Mouse (Mus musculus) stomach, embryonic 16.5 days (tissue): ENCODE measurements around the gene Igdcc4. TPM values are rescaled to one million over a fixed set of nuclear protein-coding genes. Genes with fewer than 3 reads are reported as not detected.

ENCODE experiments used
- ATAC-seq: fragments of 200-750 bp; cut with Nextera tagmentation; 2 replicates; pipeline ENCODE4 v1.8.0; 2017; ENCODE audit warnings: moderate number of reproducible peaks, moderate TSS enrichment; ENCODE audit not compliant: insufficient read depth, low FRiP score
- H3K27ac ChIP-seq: fragments of 300-500 bp; sonication (generic); 2 replicates; pipeline ENCODE4 v1.5.1; 2014; ENCODE audit warnings: low read length
- H3K27me3 ChIP-seq: fragments of 300-500 bp; sonication (generic); 2 replicates; pipeline ENCODE4 v1.6.1; 2014; ENCODE audit warnings: low read length, control low read depth, mixed read lengths; ENCODE audit not compliant: control insufficient read depth, insufficient read depth
- H3K36me3 ChIP-seq: fragments of 300-500 bp; sonication (generic); 2 replicates; pipeline ENCODE4 v1.6.1; 2014; ENCODE audit warnings: low read length; ENCODE audit not compliant: control insufficient read depth, insufficient read depth
- H3K4me1 ChIP-seq: fragments of 300-500 bp; sonication (generic); 2 replicates; pipeline ENCODE4 v1.6.1; 2014; ENCODE audit warnings: low read length, control low read depth, mixed read lengths; ENCODE audit not compliant: control insufficient read depth, insufficient read depth
- H3K4me2 ChIP-seq: fragments of 300-500 bp; sonication (generic); 2 replicates; pipeline ENCODE4 v1.6.1; 2014; ENCODE audit warnings: low read depth, low read length, mixed read lengths
- H3K4me3 ChIP-seq: fragments of 300-500 bp; sonication (generic); replicated peaks from 2 replicates; pipeline ENCODE4 v1.5.1; 2014; ENCODE audit warnings: mild to moderate bottlenecking, low read length
- H3K9ac ChIP-seq: fragments of 300-500 bp; sonication (generic); 2 replicates; pipeline ENCODE4 v1.6.1; 2014; ENCODE audit warnings: low read length
- H3K9me3 ChIP-seq: fragments of 300-500 bp; sonication (generic); replicated peaks from 2 replicates; pipeline ENCODE4 v1.6.1; 2016; ENCODE audit warnings: low read length, control low read depth; ENCODE audit not compliant: control insufficient read depth
- WGBS: fragments of 180-500 bp; shearing (Covaris S2); extraction: QIAGEN DNeasy Blood & Tissue Kit; methylation state at CpG from one replicate; pipeline ENCODE4 v1.1.7; 2014; 5-methylcytosine and 5-hydroxymethylcytosine counted together
- polyA plus RNA-seq: library from polyadenylated mRNA; unstranded; fragments of >200 nt; fragmentation: Nextera tagmentation; extraction: Ambion mirVana; gene quantifications from 2 replicates; pipeline ENCODE4 v1.2.1, GENCODE M21; 2015

The Igdcc4 gene
- polyA plus RNA-seq, 1 experiment from 2014 or later, result 25.6 TPM

GRCm38 (mm10) chr9:65175939-65176871, 74.9 kb downstream of the Igdcc4 start:
- 43% methylated on average over 9 of the region's 9 CpGs for WGBS
- peaks cover 38% of the 10 kb centered on the region for H3K4me1 ChIP-seq

GRCm38 (mm10) chr9:65177497-65177896, 76.2 kb downstream of the Igdcc4 start:
- Histone ChIP-seq H3K4me3 (no peak overlapping the region), H3K9ac (no peak overlapping the region), H3K27me3 (no peaks in the 10 kb centered on the region), H3K4me1 (peaks cover 38% of the 10 kb centered on the region), H3K4me2 (no peak overlapping the region), H3K27ac (no peak overlapping the region), H3K36me3 (no peaks in the 10 kb centered on the region), H3K9me3 (no peaks in the 10 kb centered on the region)
- WGBS, result 81% methylated on average over 3 of the region's 3 CpGs
- no peak for ATAC-seq

More at GRCm38 (mm10) chr9:65175939-65176871, 74.9 kb downstream of the Igdcc4 start:
- no peaks in the 10 kb centered on the region for H3K27me3 ChIP-seq
- no peak overlapping the region for H3K4me2 ChIP-seq
- no peaks in the 10 kb centered on the region for H3K36me3 ChIP-seq
- no peak overlapping the region for H3K9ac ChIP-seq
- no peak overlapping the region for H3K4me3 ChIP-seq
- H3K27ac ChIP-seq, result no peak overlapping the region
- ATAC-seq, result no peak
- H3K9me3 ChIP-seq, result no peaks in the 10 kb centered on the region

- Histone ChIP-seq H3K4me3 (no peak overlapping the region), H3K4me1 (peaks cover 38% of the 10 kb centered on the region), H3K36me3 (no peaks in the 10 kb centered on the region), H3K4me2 (no peak overlapping the region), H3K9me3 (no peaks in the 10 kb centered on the region), H3K9ac (no peak overlapping the region), H3K27me3 (no peaks in the 10 kb centered on the region), H3K27ac (no peak overlapping the region)
- ATAC-seq, result no peak
- WGBS, result 69% methylated on average over 10 of the region's 10 CpGs
These were observed 76.6 kb downstream of the Igdcc4 start for GRCm38 (mm10) chr9:65177912-65178311.

DNA sequence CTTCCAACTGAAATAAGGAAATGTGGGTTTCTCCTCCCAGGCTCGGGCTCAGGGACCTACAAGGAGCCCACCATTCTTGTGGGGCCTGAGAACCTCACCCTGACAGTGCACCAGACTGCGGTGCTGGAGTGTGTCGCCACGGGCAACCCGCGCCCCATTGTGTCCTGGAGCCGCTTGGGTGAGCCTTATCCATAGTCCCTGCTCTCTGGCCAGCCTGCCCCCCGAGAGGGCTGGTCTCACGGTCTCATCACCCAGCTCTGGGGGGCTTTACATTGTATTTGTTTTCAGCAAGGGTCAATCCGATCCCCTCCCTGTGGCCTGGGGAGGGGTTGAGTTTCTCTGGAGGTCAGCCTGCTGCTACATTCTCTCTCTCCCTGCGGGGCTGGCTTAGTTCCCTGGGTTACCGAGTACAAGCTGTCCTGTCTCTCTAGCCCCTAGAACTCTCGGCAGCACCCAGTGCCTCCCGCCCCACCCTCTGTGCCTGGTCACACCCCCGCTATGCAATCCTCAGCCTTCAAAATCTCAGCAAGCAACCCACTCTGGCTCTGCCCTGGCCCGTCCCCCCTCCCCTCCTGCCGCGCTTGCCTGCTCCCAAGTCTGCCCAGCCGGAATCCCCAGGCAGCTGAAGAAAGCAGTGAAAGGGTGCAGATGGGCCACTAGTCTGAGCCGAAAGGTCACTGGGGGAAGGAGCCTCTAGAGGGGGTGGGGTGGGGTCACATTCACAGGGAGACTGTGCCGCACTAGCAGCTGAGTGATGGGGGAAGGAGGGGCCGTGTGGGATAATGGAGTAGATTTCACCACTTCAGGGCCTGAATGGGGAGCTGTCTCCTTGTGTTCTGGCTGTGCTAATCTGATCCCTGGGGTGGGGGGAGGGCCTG, 77.3 kb downstream of the Igdcc4 start:
- H3K4me3 ChIP-seq, result no peak overlapping the region
- H3K36me3 ChIP-seq, result no peaks in the 10 kb centered on the region
- H3K9me3 ChIP-seq, result no peaks in the 10 kb centered on the region
- peaks cover 38% of the 10 kb centered on the region for H3K4me1 ChIP-seq
- no peaks in the 10 kb centered on the region for H3K27me3 ChIP-seq
- 20% methylated on average over 22 of the region's 22 CpGs for WGBS
- H3K4me2 ChIP-seq, result peak overlapping the region; percentile 32
- peak; percentile 65 for ATAC-seq
- 0 out of 2 replicates have a peak overlapping the region, but pooled peaks have one; percentile 28 for H3K9ac ChIP-seq
- no peak overlapping the region; the same call in 1 of the 2 replicates for H3K27ac ChIP-seq

DNA sequence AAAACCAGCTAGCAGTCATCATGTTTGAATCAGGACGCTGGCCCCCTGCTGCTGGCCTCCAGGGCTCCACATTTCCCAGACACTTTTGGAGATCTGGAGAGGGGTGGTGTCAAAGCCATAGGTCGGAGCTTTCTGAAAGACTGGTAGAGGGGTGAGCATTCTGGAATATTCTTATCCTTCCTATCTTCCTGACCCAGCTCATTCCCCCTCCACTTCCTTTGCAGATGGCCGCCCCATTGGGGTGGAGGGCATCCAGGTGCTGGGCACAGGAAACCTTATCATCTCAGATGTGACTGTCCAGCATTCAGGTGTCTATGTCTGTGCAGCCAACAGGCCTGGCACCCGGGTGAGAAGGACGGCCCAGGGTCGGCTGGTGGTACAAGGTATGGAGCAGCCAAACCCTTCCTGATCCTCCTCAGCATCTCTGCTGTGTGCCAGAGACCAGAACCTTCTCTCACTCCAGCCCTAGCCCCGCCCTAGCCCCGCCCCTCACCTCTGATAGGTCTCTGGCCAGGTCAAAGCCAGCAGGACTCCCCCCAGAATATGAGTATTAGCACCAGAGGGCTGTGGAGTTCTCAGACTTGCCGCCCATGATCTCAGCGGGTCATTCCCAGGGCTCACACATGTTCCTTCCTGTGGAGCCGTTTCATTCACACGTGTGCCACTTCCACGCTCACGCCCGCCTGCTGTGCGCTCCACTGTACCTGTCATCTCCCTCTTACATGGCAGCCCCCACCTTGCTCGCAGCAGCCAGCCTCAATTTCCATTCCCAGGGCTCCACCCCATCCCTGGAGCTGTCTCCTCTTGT, 78.7 kb downstream of the Igdcc4 start:
- ATAC-seq, result no peak
- Histone ChIP-seq H3K36me3 (no peaks in the 10 kb centered on the region), H3K27ac (no peak overlapping the region), H3K9me3 (no peaks in the 10 kb centered on the region), H3K4me1 (peaks cover 38% of the 10 kb centered on the region), H3K27me3 (no peaks in the 10 kb centered on the region), H3K4me2 (peak overlapping the region; percentile 8; the same call in 1 of the 2 replicates), H3K4me3 (no peak overlapping the region), H3K9ac (no peak overlapping the region)
- WGBS, result 30% methylated on average over 17 of the region's 17 CpGs

Other genes starting within 250 kb of the Igdcc4 start
- gene Slc24a1, start 149.9 kb upstream of the Igdcc4 start, polyA plus RNA-seq, result 0.06 and 0.11 TPM in 2 replicates
- gene Ints14, start 140.6 kb upstream of the Igdcc4 start, polyA plus RNA-seq, result 46.2 and 46.5 TPM in 2 replicates
- gene Hacd3, start 79.8 kb upstream of the Igdcc4 start, polyA plus RNA-seq, result 93.0 and 104 TPM in 2 replicates
- gene Dpp8, start 69.1 kb upstream of the Igdcc4 start, polyA plus RNA-seq, result 37.0 and 37.5 TPM in 2 replicates
- 0.44 and 0.55 TPM in 2 replicates for gene Igdcc3, start 39.7 kb downstream of the Igdcc4 start, polyA plus RNA-seq
- 7.5 and 7.6 TPM in 2 replicates for gene Parp16, start 93.9 kb downstream of the Igdcc4 start, polyA plus RNA-seq
- gene Cilp, start 163.7 kb downstream of the Igdcc4 start, polyA plus RNA-seq, result 0.81 and 0.90 TPM in 2 replicates
- 53.9 and 54.8 TPM in 2 replicates for gene Clpx, start 192.8 kb downstream of the Igdcc4 start, polyA plus RNA-seq
- gene Pdcd7, start 244.6 kb downstream of the Igdcc4 start, polyA plus RNA-seq, result 3.4 and 3.6 TPM in 2 replicates